Mouse (Mus musculus) liver, embryonic 12.5 days (tissue): ENCODE measurements at regions not wholly inside any gene's neighbourhood (a gene's known extent, or its start where the extent isn't known, plus 50 kb on each side); places are given as distances from the start of the nearest gene placed in this dataset.

Experiments used
- ATAC-seq: fragments of 200-750 bp; cut with Nextera tagmentation; 2 replicates; pipeline ENCODE4 v1.8.0; 2017; ENCODE audit warnings: moderate number of reproducible peaks, mild to moderate bottlenecking, moderate library complexity
- H3K27ac ChIP-seq: fragments of 300-500 bp; sonication (generic); 2 replicates; pipeline ENCODE4 v1.5.1; 2016; ENCODE audit warnings: mild to moderate bottlenecking
- H3K27me3 ChIP-seq: fragments of 300-500 bp; sonication (generic); replicated peaks from 2 replicates; pipeline ENCODE4 v1.6.1; 2016; ENCODE audit warnings: mild to moderate bottlenecking, moderate library complexity
- H3K36me3 ChIP-seq: fragments of 300-500 bp; sonication (generic); 2 replicates; pipeline ENCODE4 v1.6.1; 2016; ENCODE audit warnings: mild to moderate bottlenecking, moderate library complexity
- H3K4me1 ChIP-seq: fragments of 300-500 bp; sonication (generic); 2 replicates; pipeline ENCODE4 v1.6.1; 2016
- H3K4me2 ChIP-seq: fragments of 300-500 bp; sonication (generic); 2 replicates; pipeline ENCODE4 v1.6.1; 2016; ENCODE audit warnings: mild to moderate bottlenecking, moderate library complexity
- H3K4me3 ChIP-seq: fragments of 300-500 bp; sonication (generic); 2 replicates; pipeline ENCODE4 v1.5.1; 2016; ENCODE audit warnings: mild to moderate bottlenecking, moderate library complexity
- H3K9ac ChIP-seq: fragments of 300-500 bp; sonication (generic); 2 replicates; pipeline ENCODE4 v1.6.1; 2016; ENCODE audit warnings: mild to moderate bottlenecking, moderate library complexity
- H3K9me3 ChIP-seq: fragments of 300-500 bp; sonication (generic); replicated peaks from 2 replicates; pipeline ENCODE4 v1.6.1; 2016; ENCODE audit warnings: mild to moderate bottlenecking, moderate library complexity
- WGBS: fragments of 180-500 bp; shearing (Covaris S2); methylation state at CpG from one replicate; pipeline ENCODE4 v1.1.7; 2016; ENCODE audit not compliant: insufficient replicate concordance; 5-methylcytosine and 5-hydroxymethylcytosine counted together

DNA sequence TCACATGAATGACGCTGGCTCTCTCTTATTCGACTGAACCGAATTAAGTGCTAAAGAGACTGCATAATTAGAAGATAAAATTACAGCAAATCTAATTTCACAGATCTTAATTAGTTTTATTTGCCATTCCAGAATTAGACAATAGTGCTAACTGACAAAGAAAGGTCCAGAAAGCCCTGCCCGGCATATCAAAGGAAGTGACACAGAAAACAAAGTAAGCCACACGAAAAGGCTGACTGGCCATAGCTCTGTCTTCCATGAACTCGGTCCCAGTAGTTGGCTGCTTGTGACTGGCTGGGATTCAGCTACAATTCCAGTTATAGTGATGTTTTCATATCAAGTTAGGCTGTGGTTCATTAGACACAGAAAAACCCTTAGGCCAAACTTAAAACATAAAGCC lies 468.7 kb upstream of the Gm19410 start:
- H3K27me3 ChIP-seq: no peaks in the 10 kb centered on the region
- no peaks in the 10 kb centered on the region for H3K36me3 ChIP-seq
- no peak overlapping the region for H3K9ac ChIP-seq
- ATAC-seq: no peak
- H3K9me3 ChIP-seq: no peaks in the 10 kb centered on the region
- 75% methylated on average over 6 of the region's 6 CpGs for WGBS
- H3K4me3 ChIP-seq: no peak overlapping the region
- H3K27ac ChIP-seq: no peak overlapping the region
- H3K4me2 ChIP-seq: no peak overlapping the region
- H3K4me1 ChIP-seq: no peaks in the 10 kb centered on the region

DNA sequence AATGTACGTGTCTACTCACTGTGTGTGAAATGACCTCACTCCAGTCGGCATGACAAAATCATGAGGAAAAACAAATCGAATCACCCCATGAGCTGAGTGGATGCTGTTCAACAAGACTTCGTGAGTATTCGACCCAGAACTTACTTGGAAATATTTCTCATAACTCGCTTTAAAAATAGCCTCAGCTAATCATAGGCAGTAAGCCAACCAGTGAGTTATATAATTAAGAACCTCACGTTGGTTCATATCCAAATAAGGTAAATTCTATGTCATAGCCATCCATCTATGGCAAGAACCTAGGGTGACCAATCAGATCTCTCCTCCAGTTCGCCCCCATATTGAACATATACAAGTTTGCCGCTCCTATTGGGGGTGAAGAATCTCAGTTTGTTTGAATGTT lies 466.5 kb upstream of the Gm19410 start:
- Histone ChIP-seq H3K9me3 (no peaks in the 10 kb centered on the region), H3K4me2 (no peak overlapping the region), H3K27ac (no peak overlapping the region), H3K4me1 (no peaks in the 10 kb centered on the region), H3K36me3 (no peaks in the 10 kb centered on the region), H3K27me3 (no peaks in the 10 kb centered on the region), H3K4me3 (no peak overlapping the region), H3K9ac (no peak overlapping the region)
- WGBS: 70% methylated on average over 9 of the region's 9 CpGs
- ATAC-seq: no peak

DNA sequence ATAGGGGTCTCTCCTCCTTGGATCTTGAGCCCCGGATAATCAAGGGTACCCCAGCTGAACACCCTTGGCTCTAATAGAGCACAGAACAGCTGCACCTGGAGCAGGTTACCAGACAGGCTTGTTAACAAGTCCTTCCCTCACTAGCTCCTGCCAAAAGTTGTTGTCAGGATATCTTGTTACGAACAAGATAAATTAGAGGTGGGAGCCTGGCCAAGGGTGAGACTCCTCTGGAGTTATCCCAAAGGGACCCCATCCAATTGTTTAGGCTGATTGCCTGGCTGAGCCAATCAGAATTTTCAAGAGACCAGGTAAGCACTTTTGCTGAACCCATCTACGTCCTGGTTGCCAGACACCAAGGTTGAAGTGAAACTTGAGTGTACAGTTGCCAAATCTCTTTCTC lies 465.2 kb upstream of the Gm19410 start:
- H3K4me2 ChIP-seq: no peak overlapping the region
- H3K36me3 ChIP-seq: no peaks in the 10 kb centered on the region
- no peaks in the 10 kb centered on the region for H3K4me1 ChIP-seq
- no peak overlapping the region for H3K9ac ChIP-seq
- H3K9me3 ChIP-seq: no peaks in the 10 kb centered on the region
- no peak overlapping the region for H3K27ac ChIP-seq
- 57% methylated on average over 3 of the region's 3 CpGs for WGBS
- no peaks in the 10 kb centered on the region for H3K27me3 ChIP-seq
- H3K4me3 ChIP-seq: no peak overlapping the region
- no peak for ATAC-seq

DNA sequence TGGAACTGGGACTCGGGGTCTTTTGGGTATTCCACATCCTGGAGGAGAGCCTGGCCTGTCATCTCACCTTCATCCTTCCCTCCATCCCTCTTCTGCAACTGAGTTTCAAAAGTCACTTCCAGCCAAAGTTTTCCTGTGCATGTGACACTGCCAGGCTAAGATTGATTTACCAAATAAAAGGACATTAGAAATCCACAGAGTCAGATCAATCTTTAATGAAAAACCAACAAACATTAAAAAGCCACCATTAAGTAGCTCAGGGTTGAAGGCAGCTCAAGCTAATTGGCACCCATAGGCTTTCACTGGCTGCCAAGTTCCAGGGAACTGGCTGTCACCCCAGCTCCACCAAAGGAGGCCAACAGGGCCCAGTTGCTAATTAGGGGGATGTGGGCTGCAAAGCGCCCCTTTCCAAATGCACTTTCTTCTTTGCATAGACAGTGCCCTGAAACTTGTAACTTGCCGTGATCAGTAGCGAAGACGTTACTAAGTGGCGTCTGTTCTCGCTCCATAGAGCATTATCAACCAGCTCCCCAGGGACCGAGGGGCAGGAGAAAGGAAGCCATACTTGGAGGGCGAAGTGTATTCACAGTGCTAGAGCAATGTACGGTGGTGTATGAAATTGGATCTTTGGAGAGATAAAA lies 464.6 kb upstream of the Gm19410 start:
- H3K36me3 ChIP-seq: no peaks in the 10 kb centered on the region
- H3K27ac ChIP-seq: no peak overlapping the region
- WGBS: 63% methylated on average over 10 of the region's 10 CpGs
- H3K4me3 ChIP-seq: no peak overlapping the region
- no peak overlapping the region for H3K9ac ChIP-seq
- no peaks in the 10 kb centered on the region for H3K9me3 ChIP-seq
- H3K4me2 ChIP-seq: no peak overlapping the region
- ATAC-seq: no peak
- no peaks in the 10 kb centered on the region for H3K27me3 ChIP-seq
- no peaks in the 10 kb centered on the region for H3K4me1 ChIP-seq

DNA sequence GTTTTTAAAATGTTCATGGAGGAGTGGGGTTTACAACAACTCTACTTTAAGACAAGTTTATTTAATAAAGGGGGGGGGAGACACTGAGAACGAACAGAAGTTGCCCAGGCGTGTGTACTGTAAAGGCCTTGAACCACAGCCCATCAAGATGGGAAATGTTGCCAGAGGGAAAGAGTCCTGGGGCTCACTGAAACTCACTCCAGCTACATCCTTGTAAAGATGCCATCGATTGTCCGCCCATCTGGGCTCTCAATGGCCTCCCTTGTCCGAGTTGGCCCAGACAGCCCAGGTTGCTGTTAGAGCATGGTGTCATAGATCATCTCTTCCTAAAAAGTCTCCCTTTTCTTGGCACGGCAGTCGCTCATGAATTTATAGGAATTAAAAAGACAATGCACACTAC lies 462.7 kb upstream of the Gm19410 start:
- ATAC-seq: no peak
- 69% methylated on average over 7 of the region's 7 CpGs for WGBS
- no peak overlapping the region for H3K4me3 ChIP-seq

DNA sequence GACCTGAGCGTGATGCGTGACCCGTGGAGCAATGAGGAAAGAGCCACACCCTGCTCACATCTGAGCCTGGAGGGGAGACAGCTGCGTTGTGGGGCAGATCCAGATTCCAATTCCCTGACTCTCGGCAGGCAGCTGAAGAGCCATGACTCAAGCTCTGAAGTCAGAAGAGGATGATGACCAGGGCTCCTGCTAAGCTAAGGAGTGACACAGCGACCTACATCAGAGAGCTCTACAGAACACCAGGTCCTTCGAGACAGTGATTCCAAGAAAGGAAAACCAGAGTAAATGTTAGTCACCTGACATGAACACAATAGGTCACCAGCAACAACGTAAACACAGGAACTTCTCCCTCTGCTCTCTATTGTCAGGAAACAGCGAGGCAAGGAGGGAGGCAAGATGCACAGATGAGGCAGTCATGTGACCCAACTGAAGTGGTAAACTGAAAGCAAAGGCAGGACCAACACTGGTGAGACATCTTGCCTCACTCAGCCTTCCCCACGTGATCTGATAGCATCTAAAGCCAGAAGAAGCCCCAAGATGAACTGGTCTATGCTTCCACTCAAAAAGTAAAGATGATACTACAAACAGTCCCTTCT lies 444.2 kb upstream of the Gm19410 start:
- WGBS: 54% methylated on average over 10 of the region's 10 CpGs
- no peak for ATAC-seq
- no peaks in the 10 kb centered on the region for H3K27me3 ChIP-seq

More for the DNA sequence above, 462.7 kb upstream of the Gm19410 start:
- H3K4me2 ChIP-seq: no peak overlapping the region
- no peaks in the 10 kb centered on the region for H3K9me3 ChIP-seq
- no peaks in the 10 kb centered on the region for H3K4me1 ChIP-seq
- H3K27ac ChIP-seq: no peak overlapping the region
- no peaks in the 10 kb centered on the region for H3K27me3 ChIP-seq
- H3K9ac ChIP-seq: no peak overlapping the region
- H3K36me3 ChIP-seq: no peaks in the 10 kb centered on the region

DNA sequence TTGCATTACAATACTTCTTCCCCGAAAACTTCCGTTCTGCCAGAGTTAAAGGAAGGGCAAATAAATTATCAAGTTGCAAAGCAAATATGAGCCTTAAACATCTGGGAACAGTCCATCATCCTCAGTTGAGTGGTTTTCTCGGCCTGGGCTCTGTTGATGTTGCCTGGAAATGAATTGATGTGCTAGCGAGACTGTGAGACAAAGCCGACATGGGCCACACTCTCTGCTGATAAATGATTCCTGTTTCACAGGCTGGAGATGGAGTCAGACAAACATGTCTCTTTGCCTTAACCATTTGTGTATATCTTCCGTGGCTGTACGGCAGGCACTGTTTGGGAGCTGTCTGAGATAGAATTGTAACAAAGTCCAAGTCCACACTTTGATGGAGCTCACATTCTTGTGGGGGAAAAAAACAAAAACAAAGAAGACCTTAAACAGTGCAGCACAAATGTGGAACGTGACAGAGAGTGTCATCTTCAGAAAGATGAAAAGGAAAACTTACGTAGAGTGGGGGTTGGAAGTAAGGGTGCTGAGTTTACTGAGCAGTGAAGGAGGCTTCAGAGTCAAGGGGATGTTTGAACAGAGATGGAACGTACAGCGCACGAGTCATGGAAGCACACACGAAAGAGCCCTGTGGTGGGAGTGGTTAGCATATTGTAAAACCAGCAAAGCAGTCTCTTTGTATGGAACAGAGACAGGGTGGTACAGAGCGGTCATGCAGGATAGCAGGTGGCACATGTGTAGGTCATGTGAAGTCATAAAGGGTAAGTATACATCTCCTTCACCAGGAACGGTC lies 442.2 kb upstream of the Gm19410 start:
- H3K9me3 ChIP-seq: no peaks in the 10 kb centered on the region
- H3K9ac ChIP-seq: no peak overlapping the region
- no peaks in the 10 kb centered on the region for H3K4me1 ChIP-seq
- no peak overlapping the region for H3K27ac ChIP-seq
- H3K4me3 ChIP-seq: no peak overlapping the region
- H3K4me2 ChIP-seq: no peak overlapping the region
- WGBS: 66% methylated on average over 15 of the region's 15 CpGs
- H3K27me3 ChIP-seq: no peaks in the 10 kb centered on the region
- no peak for ATAC-seq
- no peaks in the 10 kb centered on the region for H3K36me3 ChIP-seq

More for the DNA sequence above, 444.2 kb upstream of the Gm19410 start:
- Histone ChIP-seq H3K27ac (no peak overlapping the region), H3K36me3 (no peaks in the 10 kb centered on the region), H3K9me3 (no peaks in the 10 kb centered on the region), H3K4me1 (no peaks in the 10 kb centered on the region), H3K4me2 (no peak overlapping the region), H3K4me3 (no peak overlapping the region), H3K9ac (no peak overlapping the region)
